Mouse (Mus musculus): ENCODE results near the gene Armc8. TPM values are rescaled to one million over a fixed set of nuclear protein-coding genes. Genes with fewer than 3 reads are reported as not detected.

Gene Armc8
- polyA plus RNA-seq, 1 experiment from 2014 or later: 15.1 TPM

GRCm38 (mm10) chr9:99431346-99431745, 137.4 kb downstream of the Armc8 start:
- Histone ChIP-seq H3K4me3 (no peak overlapping the region), H3K9ac (no peak overlapping the region), H3K4me2 (no peak overlapping the region), H3K27ac (no peak overlapping the region), H3K9me3 (replicated peaks) (no peaks in the 10 kb centered on the region), H3K36me3 (no peaks in the 10 kb centered on the region), H3K4me1 (peaks cover 20% of the 10 kb centered on the region), H3K27me3 (replicated peaks) (peaks cover 26% of the 10 kb centered on the region)
- WGBS (ENCODE audit: insufficient replicate concordance): 76% methylated on average over 8 of the region's 8 CpGs
- ATAC-seq: no peak

DNA sequence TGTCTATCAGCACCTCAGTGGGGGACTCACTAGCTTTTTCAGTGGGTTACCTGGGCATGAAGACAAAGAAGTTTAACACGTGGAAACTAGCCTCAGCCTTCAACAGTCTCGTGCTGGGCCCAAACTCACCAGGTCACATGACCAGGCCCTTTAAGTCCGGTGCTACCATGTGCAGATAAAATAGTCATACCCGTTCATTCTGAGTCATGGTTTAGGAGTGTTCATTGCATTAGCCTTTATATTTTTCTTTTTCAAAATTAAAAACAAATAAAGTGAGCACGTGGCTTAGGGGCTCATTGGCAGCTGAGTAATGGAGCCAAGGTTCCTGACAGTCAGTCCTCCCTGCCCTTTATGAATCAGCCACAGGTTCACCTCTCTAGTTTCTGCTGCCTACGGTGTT, 137.9 kb downstream of the Armc8 start:
- Histone ChIP-seq H3K4me1 (peaks cover 20% of the 10 kb centered on the region), H3K27ac (no peak overlapping the region), H3K36me3 (no peaks in the 10 kb centered on the region), H3K4me2 (no peak overlapping the region), H3K9ac (no peak overlapping the region), H3K27me3 (replicated peaks) (peaks cover 21% of the 10 kb centered on the region), H3K4me3 (no peak overlapping the region), H3K9me3 (replicated peaks) (no peaks in the 10 kb centered on the region)
- ATAC-seq: no peak
- 62% methylated on average over 6 of the region's 6 CpGs for WGBS (ENCODE audit: insufficient replicate concordance)

- H3K9ac ChIP-seq: no peak overlapping the region
- H3K27me3 ChIP-seq (replicated peaks): peaks cover 11% of the 10 kb centered on the region
- no peak overlapping the region for H3K27ac ChIP-seq
- 62% methylated on average over 3 of the region's 3 CpGs for WGBS (ENCODE audit: insufficient replicate concordance)
- no peak for ATAC-seq
- no peak overlapping the region for H3K4me3 ChIP-seq
- H3K9me3 ChIP-seq (replicated peaks): no peaks in the 10 kb centered on the region
- H3K36me3 ChIP-seq: no peaks in the 10 kb centered on the region
- H3K4me2 ChIP-seq: no peak overlapping the region
- peaks cover 25% of the 10 kb centered on the region for H3K4me1 ChIP-seq
Measured at GRCm38 (mm10) chr9:99429845-99430244, 138.9 kb downstream of the Armc8 start.

DNA sequence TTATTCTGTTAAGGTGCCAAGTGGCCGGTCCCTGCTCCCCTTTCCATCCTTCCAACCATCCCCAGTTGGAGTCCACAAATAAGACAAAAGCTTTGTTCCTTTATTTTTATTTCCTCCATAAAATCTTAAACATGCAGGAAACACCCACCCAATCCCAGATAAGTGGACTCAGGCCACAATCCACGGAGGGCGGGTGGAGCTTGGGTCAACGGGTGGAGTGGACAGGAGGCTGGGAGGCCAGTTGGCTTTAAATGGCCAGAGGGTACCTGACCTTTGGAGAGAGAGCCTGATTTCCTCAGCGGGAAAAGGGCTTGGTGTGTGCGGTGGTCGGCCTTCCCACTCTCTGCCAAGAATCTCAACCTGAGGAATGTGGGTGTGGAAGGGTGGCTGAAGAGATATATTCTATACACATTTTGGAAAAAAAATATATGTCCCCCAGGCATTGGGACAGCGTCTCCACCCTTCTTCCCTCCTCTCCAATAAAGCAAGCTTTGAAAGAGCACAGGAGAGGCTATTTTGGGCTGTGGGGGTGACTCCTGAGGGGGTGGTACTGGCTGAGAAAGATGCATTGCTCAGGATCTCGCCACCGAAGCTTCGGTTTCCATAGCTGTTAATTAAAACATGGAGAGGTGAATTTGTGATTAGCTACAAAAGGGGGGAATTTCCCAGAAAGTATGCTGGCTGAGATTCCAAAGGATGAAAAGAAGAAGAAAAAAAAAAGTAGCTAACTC, 139.9 kb downstream of the Armc8 start:
- no peak overlapping the region for H3K9ac ChIP-seq
- no peaks in the 10 kb centered on the region for H3K9me3 ChIP-seq (replicated peaks)
- H3K4me1 ChIP-seq: peaks cover 27% of the 10 kb centered on the region
- no peak for ATAC-seq
- no peak overlapping the region for H3K27ac ChIP-seq
- no peak overlapping the region for H3K4me3 ChIP-seq
- 70% methylated on average over 11 of the region's 11 CpGs for WGBS (ENCODE audit: insufficient replicate concordance)
- H3K4me2 ChIP-seq: no peak overlapping the region
- H3K27me3 ChIP-seq (replicated peaks): 0 out of 2 replicates have a peak, but pooled peaks cover under 1% of the 10 kb centered on the region
- H3K36me3 ChIP-seq: no peaks in the 10 kb centered on the region

Other genes starting within 250 kb of the Armc8 start
- gene Esyt3, start 210.3 kb downstream of the Armc8 start, polyA plus RNA-seq (2016; fragmentation: Nextera tagmentation; extraction: Ambion mirVana): 0.04 and 0.08 TPM in 2 replicates
- 3.1 and 5.2 TPM in 2 replicates for gene Mras, start 131.5 kb downstream of the Armc8 start, polyA plus RNA-seq (2016; fragmentation: Nextera tagmentation; extraction: Ambion mirVana)
- not detected in 2 replicates for gene Nme9, start 117.4 kb downstream of the Armc8 start, polyA plus RNA-seq (2016; fragmentation: Nextera tagmentation; extraction: Ambion mirVana)
- 26.8 and 31.4 TPM in 2 replicates for gene Dbr1, start 6.9 kb upstream of the Armc8 start, polyA plus RNA-seq (2016; fragmentation: Nextera tagmentation; extraction: Ambion mirVana)
- not detected in 2 replicates for gene A4gnt, start 43.6 kb upstream of the Armc8 start, polyA plus RNA-seq (2016; fragmentation: Nextera tagmentation; extraction: Ambion mirVana)
- gene Dzip1l, start 60.6 kb upstream of the Armc8 start, polyA plus RNA-seq (2016; fragmentation: Nextera tagmentation; extraction: Ambion mirVana): 2.9 and 3.1 TPM in 2 replicates
- gene Cldn18, start 148.4 kb upstream of the Armc8 start, polyA plus RNA-seq (2016; fragmentation: Nextera tagmentation; extraction: Ambion mirVana): 0.12 TPM in 1 of 2 replicates, not detected in the other

Measured in liver, embryonic 12.5 days (tissue).